Mouse (Mus musculus): ENCODE measurements around the gene Lcat. TPM values are rescaled to one million over a fixed set of nuclear protein-coding genes. Genes with fewer than 3 reads are reported as not detected.

Gene Lcat
- polyA plus RNA-seq, 1 experiment from 2014 or later = 0.45 TPM

GRCm38 (mm10) chr8:105937496-105938305 is 5.5 kb downstream of the Lcat start:
- no peaks in the 10 kb centered on the region for H3K27me3 ChIP-seq (ENCODE audit: insufficient read depth, low read length)
- peak overlapping the region; percentile 93 for H3K4me2 ChIP-seq (ENCODE audit: low read length)
- peak overlapping the region; percentile 83 for H3K4me3 ChIP-seq (replicated peaks; ENCODE audit: low read depth, low read length)
- under 1% methylated on average over 33 of the region's 33 CpGs for WGBS
- H3K36me3 ChIP-seq (ENCODE audit: insufficient read depth, low read length) = no peaks in the 10 kb centered on the region
- peak overlapping the region; percentile 77 for H3K9ac ChIP-seq (ENCODE audit: low read depth, low read length)
- H3K27ac ChIP-seq = peak overlapping the region; percentile 86
- peaks cover 8% of the 10 kb centered on the region; the same call in 1 of the 2 replicates for H3K4me1 ChIP-seq (replicated peaks; ENCODE audit: insufficient read depth, low read length)
- TF ChIP-seq CTCF (IDR thresholded peaks at IDR 0.05; ENCODE audit: low read depth) = no peak
- H3K9me3 ChIP-seq (replicated peaks; ENCODE audit: low read length) = no peaks in the 10 kb centered on the region
- DNase-seq (ENCODE audit: low spot score) (peak; percentile 69), ATAC-seq (replicated peaks; ENCODE audit: low FRiP score, low read depth) (peak; percentile 35; the same call in 1 of the 2 replicates)

- H3K4me3 ChIP-seq (replicated peaks; ENCODE audit: low read depth, low read length) = peak overlapping the region; percentile 83
Measured at GRCm38 (mm10) chr8:105936866-105937475, 6.2 kb downstream of the Lcat start.

GRCm38 (mm10) chr8:105935863-105936603 is 7.1 kb downstream of the Lcat start:
- H3K4me2 ChIP-seq (ENCODE audit: low read length) = peak overlapping the region; percentile 93
- H3K9ac ChIP-seq (ENCODE audit: low read depth, low read length) = peak overlapping the region; percentile 77
- H3K27ac ChIP-seq = 0 out of 2 replicates have a peak overlapping the region, but pooled peaks have one; percentile 51
- peak overlapping the region; percentile 83 for H3K4me3 ChIP-seq (replicated peaks; ENCODE audit: low read depth, low read length)
- ATAC-seq (replicated peaks; ENCODE audit: low FRiP score, low read depth) (no peak), DNase-seq (ENCODE audit: low spot score) (no peak)
- no peaks in the 10 kb centered on the region for H3K9me3 ChIP-seq (replicated peaks; ENCODE audit: low read length)
- 35% methylated on average over 7 of the region's 7 CpGs for WGBS
- H3K27me3 ChIP-seq (ENCODE audit: insufficient read depth, low read length) = no peaks in the 10 kb centered on the region
- H3K36me3 ChIP-seq (ENCODE audit: insufficient read depth, low read length) = peaks cover 13% of the 10 kb centered on the region
- H3K4me1 ChIP-seq (replicated peaks; ENCODE audit: insufficient read depth, low read length) = peaks cover 8% of the 10 kb centered on the region; the same call in 1 of the 2 replicates
- TF ChIP-seq CTCF (IDR thresholded peaks at IDR 0.05; ENCODE audit: low read depth) = no peak

More at GRCm38 (mm10) chr8:105936866-105937475, 6.2 kb downstream of the Lcat start:
- H3K9ac ChIP-seq (ENCODE audit: low read depth, low read length) = peak overlapping the region; percentile 77
- peaks cover 8% of the 10 kb centered on the region; the same call in 1 of the 2 replicates for H3K4me1 ChIP-seq (replicated peaks; ENCODE audit: insufficient read depth, low read length)
- TF ChIP-seq CTCF (IDR thresholded peaks at IDR 0.05; ENCODE audit: low read depth) = peak; percentile 17
- no peaks in the 10 kb centered on the region for H3K27me3 ChIP-seq (ENCODE audit: insufficient read depth, low read length)
- H3K36me3 ChIP-seq (ENCODE audit: insufficient read depth, low read length) = peaks cover 5% of the 10 kb centered on the region; the same call in 1 of the 2 replicates
- peak overlapping the region; percentile 86 for H3K27ac ChIP-seq
- H3K4me2 ChIP-seq (ENCODE audit: low read length) = peak overlapping the region; percentile 93
- under 1% methylated on average over 30 of the region's 30 CpGs for WGBS
- H3K9me3 ChIP-seq (replicated peaks; ENCODE audit: low read length) = no peaks in the 10 kb centered on the region
- peak; percentile 91 for ATAC-seq (replicated peaks; ENCODE audit: low FRiP score, low read depth)
- DNase-seq (ENCODE audit: low spot score) = peak; percentile 98

- WGBS = 85% methylated on average over 6 of the region's 6 CpGs
- DNase-seq (ENCODE audit: low spot score) = no peak
Measured at GRCm38 (mm10) chr8:105935105-105935504, 8.1 kb downstream of the Lcat start.

GRCm38 (mm10) chr8:105933762-105934161 is 9.4 kb downstream of the Lcat start, which contains the start of gene Ctrl:
TSS of gene Ctrl (minus strand) at chr8:105933862.
- no peaks in the 10 kb centered on the region for H3K27me3 ChIP-seq (ENCODE audit: insufficient read depth, low read length)
- TF ChIP-seq CTCF (IDR thresholded peaks at IDR 0.05; ENCODE audit: low read depth) = no peak
- 94% methylated on average over 2 of the region's 2 CpGs for WGBS
- H3K4me3 ChIP-seq (replicated peaks; ENCODE audit: low read depth, low read length) = no peak within 1 kb of the TSS
- no peaks in the 10 kb centered on the region for H3K9me3 ChIP-seq (replicated peaks; ENCODE audit: low read length)
- H3K4me1 ChIP-seq (replicated peaks; ENCODE audit: insufficient read depth, low read length) = peaks cover 8% of the 10 kb centered on the region; the same call in 1 of the 2 replicates
- no peak within 1 kb of the TSS for H3K27ac ChIP-seq
- no peak for DNase-seq (ENCODE audit: low spot score)
- no peak for ATAC-seq (replicated peaks; ENCODE audit: low FRiP score, low read depth)
- no peak within 1 kb of the TSS for H3K4me2 ChIP-seq (ENCODE audit: low read length)
- peaks cover 18% of the 10 kb centered on the region for H3K36me3 ChIP-seq (ENCODE audit: insufficient read depth, low read length)
- no peak within 1 kb of the TSS for H3K9ac ChIP-seq (ENCODE audit: low read depth, low read length)

More at GRCm38 (mm10) chr8:105935105-105935504, 8.1 kb downstream of the Lcat start:
- H3K4me2 ChIP-seq (ENCODE audit: low read length) = no peak overlapping the region
- H3K4me3 ChIP-seq (replicated peaks; ENCODE audit: low read depth, low read length) = no peak overlapping the region
- H3K9ac ChIP-seq (ENCODE audit: low read depth, low read length) = no peak overlapping the region
- no peaks in the 10 kb centered on the region for H3K27me3 ChIP-seq (ENCODE audit: insufficient read depth, low read length)
- ATAC-seq (replicated peaks; ENCODE audit: low FRiP score, low read depth) = no peak
- peaks cover 13% of the 10 kb centered on the region for H3K36me3 ChIP-seq (ENCODE audit: insufficient read depth, low read length)
- no peaks in the 10 kb centered on the region for H3K9me3 ChIP-seq (replicated peaks; ENCODE audit: low read length)
- no peak overlapping the region for H3K27ac ChIP-seq
- TF ChIP-seq CTCF (IDR thresholded peaks at IDR 0.05; ENCODE audit: low read depth) = no peak
- H3K4me1 ChIP-seq (replicated peaks; ENCODE audit: insufficient read depth, low read length) = peaks cover 8% of the 10 kb centered on the region; the same call in 1 of the 2 replicates

- Histone ChIP-seq H3K4me2 (ENCODE audit: low read length) (no peak overlapping the region), H3K27ac (no peak overlapping the region), H3K27me3 (ENCODE audit: insufficient read depth, low read length) (no peaks in the 10 kb centered on the region), H3K4me1 (replicated peaks; ENCODE audit: insufficient read depth, low read length) (peaks cover 8% of the 10 kb centered on the region; the same call in 1 of the 2 replicates), H3K9me3 (replicated peaks; ENCODE audit: low read length) (no peaks in the 10 kb centered on the region), H3K4me3 (replicated peaks; ENCODE audit: low read depth, low read length) (no peak overlapping the region), H3K9ac (ENCODE audit: low read depth, low read length) (no peak overlapping the region), H3K36me3 (ENCODE audit: insufficient read depth, low read length) (peaks cover 18% of the 10 kb centered on the region)
- WGBS = 87% methylated on average over 11 of the region's 11 CpGs
- ATAC-seq (replicated peaks; ENCODE audit: low FRiP score, low read depth) (no peak), DNase-seq (ENCODE audit: low spot score) (no peak)
- no peak for TF ChIP-seq CTCF (IDR thresholded peaks at IDR 0.05; ENCODE audit: low read depth)
Measured at GRCm38 (mm10) chr8:105932525-105932924, 10.7 kb downstream of the Lcat start.

Measured in kidney, postnatal 0 days (tissue).